Mouse (Mus musculus): Measurements from ENCODE around the gene Lrrn2.
A peak's percentile ranks its signal among the peaks of the same experiment; 100 is the strongest.
"Not testable (repeated sequence)": the region's sequence is repeated elsewhere in the genome, so short reads cannot be mapped to it uniquely, and the experiment has no call there.

Lrrn2 gene

DNA sequence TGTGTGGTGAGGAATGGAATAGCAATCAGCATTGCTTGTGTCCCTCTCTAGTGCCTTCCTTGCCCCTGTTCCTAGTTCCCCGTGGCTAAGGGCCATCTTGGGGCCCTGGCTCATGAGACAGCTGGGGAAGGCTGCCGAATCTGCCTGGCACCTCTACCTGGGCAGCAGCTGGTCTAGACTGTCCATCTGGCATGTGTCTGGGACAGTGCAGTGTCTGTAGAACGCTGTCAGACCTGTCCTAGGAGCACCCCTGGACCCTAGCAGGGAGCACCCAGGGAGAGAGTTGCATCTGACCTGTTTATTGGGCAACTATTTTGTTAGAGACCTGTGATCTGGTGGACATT is 48.8 kb downstream of the Lrrn2 start:
- DNase-seq (ENCODE audit: inconsistent ontology term) = no peak

DNA sequence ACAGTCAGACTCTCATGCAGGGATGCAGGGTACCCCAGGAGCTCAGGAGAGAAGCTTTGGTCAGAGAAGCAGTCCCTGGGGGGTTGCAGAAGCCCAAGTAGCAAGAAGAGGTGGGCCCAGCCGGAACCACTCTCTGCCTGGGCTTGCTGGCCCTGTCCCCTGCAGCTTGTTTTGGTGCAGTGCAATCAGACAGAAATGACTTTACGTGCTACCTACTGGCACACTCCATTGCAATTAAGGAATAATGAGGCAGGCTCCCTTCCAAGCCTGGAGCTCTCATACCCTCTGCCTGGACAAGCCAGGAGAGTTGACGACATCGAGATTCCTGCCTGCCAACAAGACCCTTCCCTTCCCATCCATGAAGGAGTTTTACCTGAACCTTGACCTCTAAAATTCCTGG is 50.2 kb downstream of the Lrrn2 start:
- DNase-seq (ENCODE audit: inconsistent ontology term) = peak; percentile 64

- peak; percentile 46 for DNase-seq (ENCODE audit: inconsistent ontology term)
Observed at GRCm38 (mm10) chr1:132932421-132932820, 52.3 kb downstream of the Lrrn2 start.

DNA sequence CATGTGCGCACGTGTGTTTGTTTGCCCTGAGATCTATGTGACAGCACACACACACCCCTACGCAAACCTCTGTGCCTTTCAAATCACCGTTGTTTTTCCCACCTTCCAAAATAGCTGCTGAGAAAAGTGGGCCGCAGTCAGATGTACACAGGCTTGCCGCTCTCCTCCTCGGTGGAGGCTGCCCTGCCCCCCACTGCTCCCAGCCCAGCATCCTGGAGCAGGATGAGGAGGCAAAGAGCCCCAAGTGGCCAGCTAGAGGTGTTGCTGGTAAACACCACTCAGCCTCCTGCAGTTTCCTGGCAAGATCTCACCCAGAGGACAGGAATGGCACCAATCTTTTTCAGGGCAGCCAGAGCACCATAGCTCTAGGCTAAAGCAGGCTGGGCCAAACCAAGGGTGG is 54.8 kb downstream of the Lrrn2 start:
- peak; percentile 46 for DNase-seq (ENCODE audit: inconsistent ontology term)

DNA sequence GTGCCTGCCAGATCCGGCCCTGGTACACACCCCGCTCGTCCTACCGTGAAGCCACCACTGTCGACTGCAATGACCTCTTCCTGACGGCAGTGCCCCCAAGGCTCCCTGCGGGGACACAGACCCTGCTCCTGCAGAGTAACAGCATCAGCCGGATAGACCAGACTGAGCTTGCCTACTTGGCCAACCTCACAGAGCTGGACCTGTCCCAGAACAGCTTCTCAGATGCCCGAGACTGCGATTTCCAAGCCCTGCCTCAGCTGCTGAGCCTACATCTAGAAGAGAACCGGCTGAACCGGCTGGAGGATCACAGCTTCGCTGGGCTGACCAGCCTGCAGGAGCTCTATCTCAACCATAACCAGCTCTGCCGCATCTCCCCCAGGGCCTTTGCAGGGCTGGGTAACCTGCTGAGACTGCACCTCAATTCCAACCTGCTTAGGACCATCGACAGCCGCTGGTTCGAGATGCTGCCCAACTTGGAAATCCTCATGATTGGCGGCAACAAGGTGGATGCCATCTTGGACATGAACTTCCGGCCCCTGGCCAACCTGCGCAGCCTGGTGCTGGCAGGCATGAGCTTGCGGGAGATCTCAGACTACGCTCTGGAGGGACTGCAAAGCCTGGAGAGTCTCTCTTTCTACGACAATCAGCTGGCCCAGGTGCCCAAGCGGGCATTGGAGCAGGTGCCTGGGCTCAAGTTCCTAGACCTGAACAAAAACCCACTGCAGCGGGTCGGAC is 57.4 kb downstream of the Lrrn2 start:
- no peak for DNase-seq (ENCODE audit: inconsistent ontology term)

- DNase-seq (ENCODE audit: inconsistent ontology term) = peak; percentile 72
Observed at GRCm38 (mm10) chr1:132938975-132939374, 58.9 kb downstream of the Lrrn2 start.

GRCm38 (mm10) chr1:132945826-132946225 is 65.8 kb downstream of the Lrrn2 start:
- DNase-seq (ENCODE audit: inconsistent ontology term) = no peak

DNA sequence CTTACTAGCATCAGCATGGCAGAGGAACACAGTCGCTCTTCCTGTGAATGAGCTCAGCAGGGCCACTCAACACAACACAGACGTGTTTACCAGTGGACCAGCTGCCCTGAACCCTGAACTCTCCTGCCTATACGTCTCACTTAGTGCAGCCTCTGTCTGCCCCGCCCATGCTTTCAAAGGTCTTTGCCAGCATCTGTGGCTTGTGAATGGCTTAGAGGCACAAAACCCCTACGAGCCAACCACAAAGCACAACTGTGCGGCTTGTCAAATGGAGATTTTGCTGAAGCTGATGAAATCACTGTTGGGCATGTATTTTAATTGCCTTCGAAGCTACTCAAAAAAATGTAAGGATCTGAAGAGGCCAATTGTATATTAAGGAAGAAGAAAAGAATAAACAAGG is 67.7 kb downstream of the Lrrn2 start:
- no peak for DNase-seq (ENCODE audit: inconsistent ontology term)

DNA sequence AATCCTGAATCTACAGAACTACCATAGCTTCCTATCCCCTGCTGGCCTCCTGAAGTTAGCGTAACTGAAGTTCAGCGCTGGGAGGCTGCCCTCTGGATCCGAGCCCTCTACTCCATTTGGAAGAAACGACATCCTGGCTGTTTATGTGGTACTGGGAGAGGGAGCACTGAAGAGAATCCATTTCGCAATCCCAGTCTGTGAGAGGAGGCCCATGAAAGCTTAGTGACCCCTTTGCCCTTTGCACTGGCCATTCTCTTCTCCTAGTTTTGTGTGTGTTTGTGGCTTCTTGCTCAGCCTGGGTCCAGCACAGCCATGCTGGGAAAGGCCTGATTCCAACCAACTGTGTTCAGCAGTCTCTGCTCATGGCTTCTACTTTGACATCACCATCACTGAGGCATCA is 76.7 kb downstream of the Lrrn2 start:
- DNase-seq (ENCODE audit: inconsistent ontology term) = no peak

DNA sequence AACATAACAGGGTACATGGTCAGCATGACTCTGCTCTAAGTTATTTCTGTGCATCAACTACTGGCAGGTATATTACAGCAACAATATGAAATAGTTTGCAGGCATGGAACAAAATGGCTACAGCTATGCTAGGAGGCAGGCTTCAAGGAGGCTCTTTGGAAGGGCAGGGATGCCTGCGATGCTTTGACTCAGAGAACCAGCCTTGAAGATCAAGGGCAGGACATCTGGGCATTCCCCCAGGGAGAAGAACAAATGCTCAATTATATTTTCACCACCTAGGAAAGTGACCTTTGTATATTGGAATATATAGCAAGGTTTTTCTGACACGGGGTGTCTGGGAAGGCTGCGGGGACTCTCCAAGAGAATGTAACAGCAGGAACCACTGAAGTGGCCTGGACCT is 81.7 kb downstream of the Lrrn2 start:
- no peak for DNase-seq (ENCODE audit: inconsistent ontology term)

- DNase-seq (ENCODE audit: inconsistent ontology term) = no peak
Observed at GRCm38 (mm10) chr1:132964106-132964505, 84.0 kb downstream of the Lrrn2 start.

GRCm38 (mm10) chr1:132964691-132965090 is 84.6 kb downstream of the Lrrn2 start:
- DNase-seq (ENCODE audit: inconsistent ontology term) = no peak

DNA sequence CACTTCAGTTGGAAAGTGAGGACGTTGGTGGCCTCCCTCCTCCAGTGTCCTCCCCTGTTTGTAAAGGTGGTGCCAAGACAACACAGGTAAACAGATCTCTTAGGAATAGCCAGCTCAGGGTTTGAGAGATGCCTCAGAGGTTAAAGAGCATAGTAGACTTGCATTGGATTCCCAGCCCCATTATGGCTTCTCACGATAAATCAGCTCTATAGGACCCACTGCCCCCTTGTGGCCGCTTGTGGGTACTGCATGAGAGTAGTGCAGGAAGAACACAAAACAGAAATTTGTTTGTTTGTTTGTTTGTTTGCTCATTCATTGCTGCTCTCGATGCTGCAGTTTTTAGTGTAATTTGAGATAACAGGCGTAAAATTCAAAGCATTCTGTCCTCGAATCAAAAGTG is 88.6 kb downstream of the Lrrn2 start:
- peak; percentile 35 for DNase-seq (ENCODE audit: inconsistent ontology term)

DNA sequence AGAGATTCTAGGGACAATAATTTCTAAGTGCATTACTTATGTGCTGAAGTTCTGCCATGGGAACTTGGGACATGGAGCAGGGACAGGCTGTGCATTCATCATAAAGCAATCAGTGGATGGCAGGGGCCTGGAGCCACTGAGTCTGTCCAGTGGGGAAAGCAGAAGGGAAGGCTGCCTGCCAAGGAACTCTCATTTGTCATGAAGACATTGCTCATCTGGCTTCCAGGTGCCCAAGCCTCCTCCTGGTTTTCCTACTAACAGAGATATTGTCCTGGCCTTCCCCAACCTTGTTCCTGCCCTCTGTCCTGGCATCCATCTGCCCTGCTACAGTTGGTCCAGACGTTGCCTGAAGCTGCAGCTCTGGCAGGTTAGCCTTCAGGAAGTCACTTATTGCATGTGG is 97.3 kb downstream of the Lrrn2 start:
- DNase-seq (ENCODE audit: inconsistent ontology term) = no peak

DNA sequence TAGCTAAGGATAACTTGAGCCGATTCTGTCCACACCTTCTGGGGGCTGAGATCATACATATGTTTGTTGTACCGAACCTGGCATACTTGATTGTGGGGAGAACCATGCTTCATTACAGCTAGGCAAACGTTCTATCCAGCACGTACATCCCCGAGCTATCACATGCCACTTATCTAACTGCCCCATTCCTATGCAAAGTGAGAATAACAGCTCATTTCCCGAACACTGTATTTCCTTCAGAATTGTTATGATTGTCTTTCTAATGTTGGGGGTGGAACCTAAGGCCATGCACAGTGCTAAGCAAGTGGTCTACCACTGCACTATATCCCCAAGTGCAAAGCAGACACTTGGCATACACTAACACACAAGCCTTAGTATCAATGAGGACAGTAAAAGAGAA is 101.2 kb downstream of the Lrrn2 start:
- DNase-seq (ENCODE audit: inconsistent ontology term) = no peak

- DNase-seq (ENCODE audit: inconsistent ontology term) = peak; percentile 32
Observed at GRCm38 (mm10) chr1:132982728-132983127, 102.7 kb downstream of the Lrrn2 start.

- DNase-seq (ENCODE audit: inconsistent ontology term) = not testable (repeated sequence)
Observed at GRCm38 (mm10) chr1:132988556-132989459, 108.7 kb downstream of the Lrrn2 start.

Measured in Muller cell, postnatal 12 days (primary cell).